Mouse (Mus musculus): ENCODE results near the gene Slc41a1.

Gene Slc41a1

DNA sequence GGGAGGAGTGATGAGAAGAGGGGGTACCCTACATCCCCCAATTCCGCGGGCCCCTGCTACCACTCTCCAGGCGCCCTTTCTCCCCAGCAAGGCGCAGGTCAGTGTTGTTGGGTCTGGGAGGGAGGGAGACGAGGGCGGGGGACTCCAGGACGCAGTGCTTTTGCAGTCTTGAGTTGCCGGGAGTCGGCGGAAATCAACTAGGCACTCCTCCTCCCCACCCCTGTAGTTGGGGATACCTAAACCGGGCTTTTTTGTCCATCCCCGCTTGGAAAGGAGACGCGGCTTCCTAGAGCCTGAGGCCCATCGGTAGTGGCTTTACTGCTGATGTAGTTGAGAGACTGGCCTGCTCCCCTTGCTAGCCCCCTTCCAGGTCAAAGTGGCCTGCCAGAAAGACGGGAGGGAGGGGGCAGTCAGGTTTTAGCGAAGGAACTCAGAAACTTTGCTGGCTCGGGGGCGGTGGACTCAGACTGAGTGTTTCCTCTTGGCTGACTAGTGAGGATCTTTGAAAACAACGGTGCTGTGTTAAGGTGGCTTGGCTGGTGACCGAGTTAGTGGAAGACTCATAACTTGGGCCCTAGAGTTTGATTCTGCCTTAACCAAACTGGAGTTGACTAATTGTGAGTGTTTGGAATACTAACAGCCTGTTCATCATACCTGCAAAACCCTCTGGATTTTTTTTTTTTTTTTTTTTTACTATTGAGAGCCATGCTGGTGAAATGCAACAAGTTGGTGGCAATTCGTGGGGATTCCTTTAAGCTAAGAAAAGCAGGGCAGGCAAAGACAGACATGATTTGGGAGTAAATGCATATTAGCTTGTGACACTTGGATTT, 1.2 kb downstream of the Slc41a1 start:
- no peak for DNase-seq

DNA sequence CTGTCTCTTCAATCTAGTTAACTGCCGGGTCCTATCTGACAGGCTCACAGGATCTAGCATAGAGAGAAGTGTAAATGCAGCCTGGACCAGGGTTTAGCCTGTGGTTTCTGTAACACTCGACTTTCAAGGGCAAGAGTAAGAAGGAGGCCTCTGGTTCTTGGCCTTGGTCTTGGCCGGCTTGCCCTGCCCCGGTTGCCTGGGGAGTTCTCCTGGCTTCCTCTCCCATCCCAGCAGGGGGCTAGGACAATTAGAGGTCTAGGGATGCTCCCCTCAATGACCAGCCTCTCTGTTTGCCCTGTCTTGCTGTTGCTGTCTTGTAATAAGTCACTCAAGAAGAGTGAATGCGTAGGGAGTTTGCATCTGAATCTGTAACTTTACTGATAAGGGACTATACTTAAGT, 2.0 kb downstream of the Slc41a1 start:
- no peak for DNase-seq

DNA sequence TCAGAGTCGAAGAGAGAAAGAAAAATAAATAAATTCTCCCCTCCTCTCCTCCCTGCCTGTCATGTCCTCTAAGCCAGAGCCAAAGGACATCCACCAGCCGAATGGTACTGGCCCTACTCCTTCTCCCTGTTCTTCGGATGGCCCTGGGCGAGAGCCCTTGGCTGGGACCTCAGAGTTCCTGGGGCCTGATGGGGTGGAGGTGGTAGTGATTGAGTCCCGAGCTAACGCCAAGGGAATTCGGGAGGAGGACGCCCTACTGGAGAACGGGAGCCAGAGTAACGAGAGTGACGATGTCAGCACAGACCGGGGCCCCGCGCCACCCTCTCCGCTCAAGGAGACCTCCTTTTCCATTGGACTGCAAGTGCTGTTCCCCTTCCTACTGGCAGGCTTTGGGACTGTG, 3.3 kb downstream of the Slc41a1 start:
- peak; percentile 96 for DNase-seq

DNA sequence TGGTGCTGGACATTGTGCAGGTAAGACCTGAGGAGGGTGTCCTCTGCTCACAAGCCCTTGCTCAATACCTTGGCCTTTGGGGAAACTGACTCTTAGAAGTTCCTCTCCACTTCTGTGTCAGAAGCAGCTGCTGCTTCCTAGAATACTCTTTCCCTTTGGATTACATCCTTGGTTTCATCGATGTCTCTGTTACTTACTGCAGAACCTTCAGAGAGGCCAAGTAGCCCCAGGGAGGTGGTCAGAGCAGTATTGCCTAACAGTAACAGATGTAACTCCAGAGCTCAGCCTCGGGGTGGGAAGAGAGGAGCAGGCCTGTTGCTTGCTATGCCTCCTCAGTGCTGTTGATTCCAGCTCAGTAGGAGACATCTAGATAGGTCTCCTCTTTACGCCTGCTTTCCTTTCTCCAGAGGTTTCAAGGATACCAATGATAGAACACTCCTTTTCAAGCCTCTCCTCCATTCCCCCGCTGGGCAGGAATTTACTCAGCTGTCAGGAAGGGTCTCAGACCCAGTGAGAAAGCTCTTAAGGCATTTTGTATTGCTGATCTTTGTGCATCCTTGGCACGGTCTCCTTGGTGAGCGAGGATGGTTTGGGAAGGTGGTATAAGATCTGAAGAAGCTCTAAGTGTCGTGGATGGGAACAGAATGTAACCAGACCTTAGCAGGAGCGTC, 3.8 kb downstream of the Slc41a1 start:
- peak; percentile 88 for DNase-seq

DNA sequence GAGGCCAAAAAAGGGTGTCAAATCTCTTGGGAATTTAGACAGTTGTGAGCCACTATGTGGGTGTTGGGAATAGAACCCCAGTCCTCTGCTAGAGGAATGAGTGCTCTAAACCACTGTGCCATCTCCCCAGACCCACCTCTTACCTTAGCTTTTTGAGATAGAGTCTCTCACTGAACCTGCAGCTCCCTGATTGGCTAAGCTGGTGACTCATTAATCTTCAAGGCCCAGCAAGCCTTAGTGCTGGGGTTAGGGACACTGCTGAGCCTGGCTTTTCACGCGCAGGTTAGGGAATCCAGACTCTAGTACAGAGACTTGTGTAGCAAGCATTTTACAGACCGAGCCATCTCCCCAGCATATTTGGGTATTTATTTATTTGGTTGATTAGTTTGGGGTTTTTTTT, 9.7 kb downstream of the Slc41a1 start:
- no peak for DNase-seq

DNA sequence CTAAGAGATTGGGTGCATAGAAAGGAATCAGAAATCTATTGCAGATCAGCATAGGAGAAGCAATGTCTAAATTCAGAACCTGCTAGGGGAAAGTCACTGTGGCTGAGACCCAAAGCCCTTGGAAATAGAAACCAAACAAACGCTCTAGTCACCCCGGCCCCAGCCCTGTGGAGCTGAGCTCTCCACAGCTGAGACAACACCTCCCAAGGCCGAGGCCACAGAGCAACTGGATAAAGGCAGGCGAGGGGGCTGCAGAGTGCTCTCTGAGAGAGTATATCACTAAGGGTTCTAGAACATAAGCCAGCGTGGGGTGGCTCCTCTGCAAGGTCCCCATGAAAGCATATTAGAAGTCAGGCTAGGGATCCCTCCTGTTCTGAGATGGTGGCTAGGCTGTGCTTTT, 11.2 kb downstream of the Slc41a1 start:
- no peak for DNase-seq

DNA sequence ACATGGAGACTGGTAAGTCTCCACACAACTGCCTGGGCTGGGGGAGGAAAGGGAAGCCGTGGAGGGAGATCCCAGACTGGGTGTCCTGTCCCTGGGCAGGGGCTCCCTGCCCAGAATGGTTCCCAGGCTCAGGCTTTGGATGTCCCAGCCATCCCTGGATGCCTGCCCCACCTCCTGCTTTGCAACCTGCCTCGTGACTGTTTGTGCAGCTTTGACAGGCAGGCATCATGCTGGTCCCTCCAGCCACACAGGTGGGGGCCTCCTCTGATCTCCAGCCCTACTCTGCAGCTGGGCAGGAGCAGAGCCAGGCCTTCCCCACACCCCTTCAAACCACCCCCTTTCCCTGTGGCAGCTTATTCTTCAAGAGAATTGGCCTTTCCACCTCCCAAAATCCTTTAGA, 12.0 kb downstream of the Slc41a1 start:
- DNase-seq = peak; percentile 97

DNA sequence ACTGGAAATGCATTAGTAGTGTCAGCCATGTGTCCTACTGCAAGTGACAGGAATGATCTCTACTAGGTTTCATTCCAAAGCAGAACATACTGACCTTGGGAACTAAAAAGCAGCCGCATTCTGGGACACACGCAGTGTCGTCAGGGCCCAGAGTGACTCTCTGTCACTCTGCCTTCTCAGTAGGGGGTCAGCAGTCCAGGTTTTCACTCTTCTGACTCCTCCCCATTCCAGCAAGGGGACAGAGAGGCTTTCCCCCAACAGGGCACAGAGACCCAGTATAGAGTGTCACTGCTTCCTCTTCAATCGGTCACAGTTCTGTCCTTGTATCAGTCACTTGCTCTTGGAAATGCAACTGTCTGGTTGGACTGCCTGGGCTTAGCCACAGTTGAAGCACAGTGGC, 14.9 kb downstream of the Slc41a1 start:
- DNase-seq = peak; percentile 91

DNA sequence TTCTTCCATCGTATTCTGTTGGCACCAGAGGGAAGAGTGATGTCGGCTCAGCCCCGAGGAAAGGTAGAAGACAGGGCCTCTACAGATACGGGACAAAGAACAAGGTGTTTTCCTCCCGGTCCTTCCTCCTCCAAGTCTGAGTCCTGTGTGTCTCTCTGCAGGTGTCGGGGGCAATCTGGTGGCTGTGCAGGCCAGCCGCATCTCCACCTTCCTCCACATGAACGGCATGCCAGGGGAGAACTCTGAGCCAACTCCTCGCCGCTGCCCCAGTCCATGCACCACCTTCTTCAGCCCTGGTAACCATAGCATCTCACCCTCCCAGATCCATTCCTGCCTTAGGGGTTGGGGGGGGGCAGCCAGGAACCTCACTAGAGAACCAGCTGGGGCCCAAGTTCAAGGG, 16.5 kb downstream of the Slc41a1 start:
- DNase-seq = no peak

DNA sequence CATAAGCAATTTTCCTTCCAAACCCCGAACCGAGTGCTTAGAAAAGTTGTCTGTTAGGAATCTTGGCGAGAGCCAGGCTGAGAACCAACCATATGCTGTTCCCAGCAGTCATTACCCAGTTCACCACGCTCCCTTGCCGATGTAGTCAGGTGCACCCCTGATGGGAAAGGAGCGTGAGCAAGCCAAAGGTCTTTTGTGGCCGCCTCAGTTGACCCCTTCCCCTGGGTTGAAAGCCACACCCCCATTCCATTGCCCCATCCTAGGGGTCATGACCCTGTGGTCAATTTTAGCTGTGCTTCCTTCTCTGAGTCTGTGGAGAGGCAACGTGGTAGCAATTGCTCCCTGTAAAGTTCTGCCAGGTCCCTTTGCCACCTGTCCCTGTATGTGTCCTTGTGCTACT, 17.6 kb downstream of the Slc41a1 start:
- DNase-seq = peak; percentile 83

DNA sequence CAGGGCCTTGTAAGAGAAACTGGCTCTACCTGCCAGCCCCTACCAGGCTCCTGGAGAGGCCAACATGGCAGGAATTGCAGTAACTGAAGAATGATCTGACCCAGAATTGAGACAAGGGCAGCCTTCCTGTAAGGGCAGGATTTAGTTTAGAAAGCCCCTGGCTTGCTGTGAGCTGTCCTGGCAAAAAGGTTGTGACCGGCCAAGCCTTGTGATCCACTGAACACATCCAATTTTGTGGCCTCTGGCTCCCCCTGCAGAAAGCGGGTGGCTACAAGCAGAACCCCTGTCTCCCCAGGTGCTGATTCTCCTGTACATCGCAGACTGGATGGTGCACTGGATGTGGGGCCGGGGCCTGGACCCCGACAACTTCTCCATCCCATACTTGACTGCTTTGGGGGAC, 19.0 kb downstream of the Slc41a1 start:
- DNase-seq = peak; percentile 96

DNA sequence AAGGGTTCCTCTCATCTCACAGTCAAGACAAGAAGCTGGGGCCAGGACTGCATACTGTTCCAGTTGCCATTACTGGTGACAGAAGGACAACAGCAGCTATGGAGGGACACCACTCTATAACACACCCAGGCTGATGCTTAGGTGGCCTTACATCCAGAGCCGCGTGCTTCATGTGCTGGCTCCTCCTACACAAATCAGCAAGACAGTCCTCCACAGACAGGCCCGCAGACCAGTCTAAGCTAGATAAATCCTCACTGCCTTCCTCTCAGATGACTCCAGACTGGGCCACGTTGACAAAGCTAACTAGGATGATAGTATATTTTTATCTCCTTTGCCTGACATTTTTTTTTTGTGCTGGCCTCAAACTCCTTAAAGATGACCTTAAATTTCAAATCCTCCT, 34.5 kb downstream of the Slc41a1 start:
- DNase-seq = no peak

DNA sequence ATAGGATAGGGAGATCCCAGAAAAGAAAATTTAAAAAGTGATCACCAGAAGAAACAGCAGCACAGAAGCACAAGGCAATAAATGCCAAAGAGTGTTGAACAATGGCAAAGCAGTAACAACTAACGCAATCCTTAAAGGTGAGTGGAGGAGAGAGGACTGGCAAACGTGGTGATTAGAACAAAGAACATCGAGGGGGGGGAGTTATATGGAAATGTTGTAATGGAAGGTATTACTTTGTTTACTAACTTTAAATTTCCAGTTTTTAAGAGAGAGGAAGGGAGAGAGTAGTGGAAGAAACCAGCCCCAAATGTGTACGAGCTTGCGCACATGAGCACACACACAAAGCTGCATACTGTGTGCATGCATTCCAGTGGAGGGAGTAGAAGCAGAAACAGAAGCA, 38.3 kb downstream of the Slc41a1 start:
- peak; percentile 80 for DNase-seq

DNA sequence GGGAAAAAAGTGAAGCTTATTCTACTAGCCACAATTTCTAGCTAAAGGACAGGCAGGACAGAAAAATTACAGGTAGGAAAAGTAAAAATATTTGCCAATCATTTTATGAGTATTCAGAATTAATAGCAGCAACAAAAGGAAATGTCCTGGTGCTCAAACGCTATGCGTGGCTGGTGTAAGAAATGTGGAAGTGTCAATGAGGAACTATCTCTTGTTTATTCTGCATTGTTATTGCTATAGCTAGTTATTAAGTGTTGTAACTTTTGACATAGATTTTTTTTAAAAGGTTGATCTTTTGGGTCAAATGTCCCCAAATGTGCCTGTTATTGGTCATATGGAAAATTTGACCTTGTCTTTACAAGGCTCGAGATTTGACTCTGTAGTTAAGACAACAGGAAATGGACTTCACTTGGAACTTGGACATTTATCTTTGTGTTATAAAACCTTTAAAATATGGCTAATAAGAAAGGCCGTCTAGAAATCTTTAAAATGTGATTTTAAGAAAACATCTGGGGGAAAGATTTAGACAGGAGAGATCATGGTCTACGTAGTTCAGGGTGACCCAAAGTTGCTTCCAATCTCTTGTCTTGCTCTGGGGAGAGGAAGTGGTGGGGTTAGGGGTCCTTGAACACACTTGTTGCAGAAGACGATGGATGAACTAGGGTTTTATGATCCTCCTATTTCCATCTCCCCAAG, 39.2 kb downstream of the Slc41a1 start:
- DNase-seq = no peak

DNA sequence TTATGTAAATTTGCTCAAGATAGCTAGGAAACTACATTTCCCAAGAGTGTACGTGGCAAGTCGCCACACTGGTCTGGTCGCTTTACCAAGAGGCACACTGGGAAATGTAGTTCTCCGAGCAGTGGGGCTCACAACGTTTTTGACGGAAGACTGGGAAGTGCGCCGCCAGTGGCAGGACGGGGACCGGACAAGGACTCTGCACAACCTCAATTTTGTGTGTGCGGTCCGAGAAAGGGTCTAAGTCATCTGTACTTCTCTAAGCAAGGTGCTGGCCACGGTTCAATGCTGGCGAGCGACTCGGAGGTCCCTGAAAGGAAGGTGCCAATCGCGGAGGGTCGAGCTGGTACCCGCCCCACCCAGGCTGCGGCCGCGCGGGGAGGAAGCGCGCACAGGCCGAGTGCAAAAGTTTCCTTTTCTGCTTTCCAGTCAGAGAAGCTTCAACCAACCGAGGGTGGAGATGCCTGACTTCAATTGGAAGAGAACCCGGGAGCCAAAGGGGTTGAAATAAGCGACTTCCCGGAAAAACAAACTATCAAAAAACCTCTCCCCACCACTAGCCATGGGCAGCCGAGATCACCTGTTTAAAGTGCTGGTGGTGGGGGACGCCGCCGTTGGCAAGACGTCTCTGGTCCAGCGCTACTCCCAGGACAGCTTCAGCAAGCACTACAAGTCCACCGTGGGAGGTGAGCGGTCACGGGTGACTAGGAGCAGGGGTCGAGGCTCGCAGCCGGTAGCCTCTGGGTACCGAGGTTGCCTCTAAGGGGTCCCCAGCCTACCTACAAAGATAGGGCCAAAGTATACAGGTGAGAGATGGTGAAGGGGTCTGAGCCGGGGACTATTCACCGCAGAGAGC, 40.0 kb downstream of the Slc41a1 start, which contains the start of gene Rab29:
TSS of gene Rab29 (plus strand) at position 132 of the 853 bp plus-strand sequence.
- peak; percentile 99 for DNase-seq

DNA sequence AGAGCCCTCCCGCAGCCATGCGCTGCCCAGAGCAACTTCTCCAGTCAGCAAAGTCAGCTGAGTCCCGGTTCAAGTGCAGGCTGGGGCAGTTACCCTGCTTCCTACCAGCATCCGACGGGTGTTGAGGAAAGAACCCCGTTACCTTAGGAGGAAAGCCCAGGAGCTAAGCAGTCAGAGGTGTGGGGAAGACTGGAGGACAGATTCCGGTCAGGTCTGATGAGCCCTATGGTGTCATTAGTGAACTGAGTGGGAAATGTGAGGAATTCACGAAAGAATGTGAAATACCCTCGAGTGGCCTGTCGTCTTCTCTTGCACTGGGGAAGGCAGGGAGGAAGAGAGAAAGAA, 40.6 kb downstream of the Slc41a1 start:
- DNase-seq = no peak

DNA sequence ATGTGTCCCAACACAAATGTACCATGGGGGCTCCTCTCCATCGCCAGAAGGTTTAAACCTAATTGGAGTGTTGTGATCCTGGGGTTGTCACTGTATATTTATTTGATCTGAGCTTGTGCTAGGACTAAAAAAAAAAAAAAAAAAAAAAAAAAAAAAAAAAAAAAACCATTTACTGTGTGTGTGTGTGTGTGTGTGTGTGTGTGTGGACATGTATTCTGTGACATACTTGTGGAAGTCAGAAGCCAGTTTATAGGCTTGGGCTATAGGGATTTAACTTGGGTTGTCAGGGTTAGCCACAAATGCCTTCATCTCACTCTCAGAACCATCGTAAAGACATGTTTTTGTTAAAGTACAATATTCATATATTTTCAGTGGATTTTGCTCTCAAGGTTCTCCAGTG, 42.3 kb downstream of the Slc41a1 start:
- no peak for DNase-seq

DNA sequence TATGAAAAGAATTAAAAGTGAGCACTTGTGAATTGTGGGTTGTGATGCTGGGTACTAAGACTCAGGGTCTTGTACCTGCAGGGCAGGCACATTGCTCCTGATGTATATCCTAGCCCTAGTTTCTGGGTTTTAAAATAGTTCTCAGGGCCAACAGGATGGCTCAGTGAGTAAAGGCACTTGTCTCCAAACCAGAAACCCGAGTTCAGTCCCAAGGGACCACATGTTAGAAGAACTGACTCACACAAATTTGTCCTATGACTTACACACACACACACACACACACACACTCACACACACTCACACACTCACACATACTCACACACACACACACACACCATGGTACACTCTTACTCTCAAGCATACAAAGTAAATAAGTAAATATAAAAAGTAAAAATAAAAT, 45.6 kb downstream of the Slc41a1 start:
- DNase-seq = peak; percentile 30

DNA sequence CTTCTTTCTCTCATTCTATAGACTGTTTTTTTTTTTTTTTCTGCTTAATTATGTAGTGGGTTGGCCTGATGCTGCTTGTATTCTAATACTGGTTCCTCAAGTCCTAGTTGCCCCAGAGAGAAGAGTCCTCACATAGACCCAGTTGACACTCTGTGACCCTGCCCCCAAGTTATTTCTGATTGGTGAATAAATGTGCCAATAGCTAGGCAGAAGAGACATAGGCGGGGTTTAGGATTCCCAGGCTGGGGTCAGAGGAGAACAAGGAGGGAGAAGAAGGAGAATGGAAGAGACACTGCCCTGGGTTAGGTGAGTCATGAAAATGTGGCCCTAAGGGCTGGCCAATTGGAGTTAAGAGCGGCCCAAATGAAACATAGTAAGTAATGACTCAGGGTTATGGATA, 52.5 kb downstream of the Slc41a1 start:
- DNase-seq = peak; percentile 10

DNA sequence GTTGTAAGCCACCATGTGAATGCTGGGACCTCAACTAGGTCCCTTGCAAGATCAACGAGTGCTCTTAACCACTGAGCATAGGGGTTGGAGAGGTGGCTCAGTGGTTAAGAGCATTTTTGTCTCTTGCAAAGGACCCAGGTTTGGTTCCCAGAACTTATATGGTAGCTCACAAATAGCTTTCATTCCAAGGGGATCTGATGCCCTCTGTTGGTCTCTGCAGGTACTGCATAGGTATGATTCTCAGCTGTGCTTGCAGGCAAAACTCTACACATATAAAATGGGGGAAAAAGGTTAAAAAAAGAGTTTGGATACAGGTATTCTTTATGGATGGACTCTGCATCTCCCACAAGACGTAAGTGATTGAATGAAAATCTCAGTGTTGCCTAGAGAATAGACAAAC, 55.5 kb downstream of the Slc41a1 start:
- DNase-seq = peak; percentile 10

DNA sequence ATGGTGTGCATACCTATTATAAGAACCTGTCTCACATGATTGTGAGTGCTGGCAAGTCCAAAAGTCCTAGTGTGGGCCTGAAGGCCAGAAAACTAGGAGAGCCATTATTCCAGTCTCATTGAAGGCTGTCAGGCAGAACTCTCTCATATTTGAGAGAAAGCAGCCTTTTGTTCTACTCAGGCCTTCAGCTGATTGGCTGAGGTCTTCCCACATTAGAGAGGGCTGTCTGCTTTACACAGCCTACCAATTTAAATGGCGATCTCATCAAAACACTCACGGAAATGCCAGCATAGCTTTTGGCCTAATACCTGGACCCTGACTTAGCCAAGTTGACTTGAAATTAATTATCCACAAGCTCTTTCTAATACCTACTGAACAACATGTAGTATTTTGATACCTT, 58.9 kb downstream of the Slc41a1 start:
- DNase-seq = peak; percentile 23

DNA sequence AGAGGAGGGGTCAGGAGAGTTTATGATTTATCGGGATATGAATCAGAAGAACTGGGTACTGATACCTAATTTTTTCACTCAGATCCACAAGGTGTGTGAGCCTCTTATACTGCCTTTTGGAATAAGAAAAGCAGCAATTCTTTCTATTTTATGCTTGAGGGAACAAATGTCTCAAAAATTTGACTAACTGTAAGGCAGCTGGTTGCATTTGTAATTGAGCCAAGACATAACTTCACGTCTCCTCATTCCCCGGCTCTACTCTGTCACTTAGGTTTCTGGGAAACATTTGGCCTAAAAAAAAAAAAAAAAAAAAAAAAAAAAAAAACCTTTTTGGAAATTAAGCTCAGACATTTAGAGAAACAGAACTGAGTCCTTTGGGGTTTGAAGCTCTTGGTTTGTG, 59.3 kb downstream of the Slc41a1 start:
- peak; percentile 4 for DNase-seq

DNA sequence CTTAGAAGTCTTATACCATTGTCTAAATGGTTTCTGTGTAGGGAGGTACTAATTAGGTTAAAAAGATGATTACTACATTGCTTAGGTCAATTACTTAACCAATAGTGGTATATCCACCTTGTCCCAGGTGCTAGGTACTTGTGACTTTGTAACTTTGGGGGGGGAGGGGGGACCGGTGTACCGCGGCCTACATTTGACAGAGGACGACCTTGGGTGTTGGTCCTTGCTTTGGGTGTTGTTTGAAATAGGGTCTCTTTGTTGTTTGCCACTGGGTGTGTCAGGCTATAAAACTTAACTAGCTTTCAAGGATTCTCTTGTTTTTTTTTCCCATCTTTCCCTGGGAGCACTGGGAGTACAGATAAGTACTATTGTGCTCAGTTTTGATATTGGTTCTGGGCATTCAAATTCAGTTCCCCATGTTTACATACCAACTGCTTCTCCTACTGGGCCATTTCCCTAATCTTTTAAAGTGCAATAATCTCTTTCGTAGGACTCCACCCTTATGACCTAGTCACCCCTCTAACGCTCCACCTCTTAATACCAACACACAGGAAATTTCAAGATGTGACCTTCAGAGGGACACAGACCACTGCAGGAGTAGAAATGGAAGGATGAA, 62.9 kb downstream of the Slc41a1 start:
- DNase-seq = peak; percentile 1

Data from heart, adult 11 months (tissue).